Mouse (Mus musculus): Measurements from ENCODE around the gene Tmem235. TPM values are rescaled to one million over a fixed set of nuclear protein-coding genes. Genes with fewer than 3 reads are reported as not detected.

Gene Tmem235
- total and polyA plus RNA-seq, 3 experiments = not detected

- H3K27me3 ChIP-seq (replicated peaks) = no peaks in the 10 kb centered on the region
- in situ Hi-C loops (cut with MboI; ENCODE audit: low pct_ligation_motif_present, low pct_unique_long_range_greater_than_20kb, low sequenced_read_pairs) = no loop called here
- peak overlapping the region; percentile 75 for H3K4me2 ChIP-seq (ENCODE audit: insufficient read depth, low read depth, poor library complexity, severe bottlenecking)
- dilution Hi-C loops (cut with MboI; ENCODE audit: extremely low pct_ligation_motif_present, extremely low pct_unique_long_range_greater_than_20kb, low sequenced_read_pairs) = no loop called here
- H3K36me3 ChIP-seq (replicated peaks in 1 of 2; ENCODE audit: control insufficient read depth in 1 of 2, insufficient read depth in 1 of 2, low read length in 1 of 2) = peaks cover 3 to 28% of the 10 kb centered on the region in 2 experiments
- peaks cover 11 to 39% of the 10 kb centered on the region in 2 experiments for H3K4me1 ChIP-seq (ENCODE audit: control insufficient read depth in 1 of 2, insufficient read depth in 2 of 2)
- peaks cover 4% of the 10 kb centered on the region for H3K79me2 ChIP-seq (replicated peaks; ENCODE audit: control insufficient read depth, extremely low read depth, insufficient read depth, poor library complexity, severe bottlenecking)
- H3K9me3 ChIP-seq (replicated peaks; ENCODE audit: low read length) = no peaks in the 10 kb centered on the region
- H3K4me3 ChIP-seq (replicated peaks in 1 of 3; ENCODE audit: low read depth in 2 of 3, low read length in 2 of 3, poor library complexity in 1 of 3) = peak overlapping the region; percentile 51 to 65 (median 62)
- H3K27ac ChIP-seq (ENCODE audit: insufficient read depth, low read depth) = peak overlapping the region; percentile 52
- DNase-seq (ENCODE audit: extremely low read depth) = peak; percentile 97
- H3K9ac ChIP-seq (ENCODE audit: insufficient read depth, low read depth) = peak overlapping the region; percentile 35
- TF ChIP-seq MYC (IDR thresholded peaks at IDR 0.05; ENCODE audit: low read depth, low read length) (peak; percentile 87; the same call in 1 of the 2 replicates), UBTF (IDR thresholded peaks at IDR 0.05; ENCODE audit: low read depth, low read length) (0 out of 2 replicates have a peak, but pooled peaks have one; percentile 59), JUND (conservative IDR thresholded peaks at IDR 0.05; ENCODE audit: low read depth, low read length) (no peak), NRF1 (IDR thresholded peaks at IDR 0.05; ENCODE audit: low read depth, low read length) (no peak), ZKSCAN1 (IDR thresholded peaks at IDR 0.05; ENCODE audit: borderline replicate concordance, low read depth, low read length) (no peak), POLR2A (IDR thresholded peaks at IDR 0.05; ENCODE audit: low read depth, low read length) (peak; percentile 65), RCOR1 (conservative IDR thresholded peaks at IDR 0.05; ENCODE audit: low read depth, low read length) (no peak), MXI1 (IDR thresholded peaks at IDR 0.05; ENCODE audit: low read depth, low read length) (peak; percentile 90), E2F4 (IDR thresholded peaks at IDR 0.05; ENCODE audit: insufficient replicate concordance, low read depth, low read length) (no peak), MAFK (IDR thresholded peaks at IDR 0.05; ENCODE audit: insufficient replicate concordance, low read length) (no peak), USF1 (IDR thresholded peaks at IDR 0.05; ENCODE audit: low read depth, low read length) (no peak), ZC3H11A (IDR thresholded peaks at IDR 0.05; ENCODE audit: low read depth, low read length) (no peak), ZNF384 (IDR thresholded peaks at IDR 0.05; ENCODE audit: low read depth, low read length) (no peak), GABPA (IDR thresholded peaks at IDR 0.05; ENCODE audit: insufficient replicate concordance, low read depth, low read length) (no peak), HCFC1 (IDR thresholded peaks at IDR 0.05; ENCODE audit: low read depth, low read length) (peak; percentile 54), CHD1 (IDR thresholded peaks at IDR 0.05; ENCODE audit: low read depth, low read length) (no peak), NELFE (IDR thresholded peaks at IDR 0.05; ENCODE audit: low read depth, low read length) (peak; percentile 43; the same call in 1 of the 2 replicates), USF2 (conservative IDR thresholded peaks at IDR 0.05; ENCODE audit: low read depth, low read length) (no peak; the same call in 1 of the 2 replicates), IRF4 (IDR thresholded peaks at IDR 0.05; ENCODE audit: low read depth, low read length) (peak; percentile 32; the same call in 1 of the 2 replicates), JUN (IDR thresholded peaks at IDR 0.05; ENCODE audit: insufficient read depth, low read depth, low read length) (no peak), EP300 (IDR thresholded peaks at IDR 0.05; ENCODE audit: low read length) (no peak; the same call in 1 of the 2 replicates), PAX5 (IDR thresholded peaks at IDR 0.05; ENCODE audit: low read length) (no peak), ZMIZ1 (IDR thresholded peaks at IDR 0.05; ENCODE audit: low read depth, low read length) (peak; percentile 22), ETS1 (conservative IDR thresholded peaks at IDR 0.05; ENCODE audit: low read depth, low read length) (peak; percentile 67; the same call in 1 of the 2 replicates), KAT2A (IDR thresholded peaks at IDR 0.05; ENCODE audit: insufficient replicate concordance, low read length) (no peak), POLR2AphosphoS2 (IDR thresholded peaks at IDR 0.05; ENCODE audit: low read depth, low read length) (peak; percentile 47; the same call in 1 of the 2 replicates), BHLHE40 (IDR thresholded peaks at IDR 0.05; ENCODE audit: low read depth, low read length) (peak; percentile 62; the same call in 1 of the 2 replicates), MEF2A (IDR thresholded peaks at IDR 0.05; ENCODE audit: borderline replicate concordance, low read depth, low read length) (peak; percentile 27; the same call in 1 of the 2 replicates), TCF12 (IDR thresholded peaks at IDR 0.05; ENCODE audit: low read depth, low read length) (peak; percentile 38; the same call in 1 of the 2 replicates), ELF1 (IDR thresholded peaks at IDR 0.05; ENCODE audit: low read depth, low read length) (peak; percentile 69), CTCF (conservative IDR thresholded peaks at IDR 0.05 in 1 of 2, IDR thresholded peaks at IDR 0.05 in 1 of 2; ENCODE audit: low read depth in 2 of 2, low read length in 2 of 2) (peak; percentile 66 to 92), MAZ (IDR thresholded peaks at IDR 0.05; ENCODE audit: low read depth, low read length) (peak; percentile 77; the same call in 1 of the 2 replicates), TBP (conservative IDR thresholded peaks at IDR 0.05; ENCODE audit: low read depth, low read length) (peak; percentile 78; the same call in 1 of the 2 replicates), SIN3A (IDR thresholded peaks at IDR 0.05; ENCODE audit: low read length) (peak; percentile 99), CHD2 (IDR thresholded peaks at IDR 0.05; ENCODE audit: low read length) (peak; percentile 72; the same call in 1 of the 2 replicates), RAD21 (IDR thresholded peaks at IDR 0.05; ENCODE audit: low read depth, low read length) (peak; percentile 65), MAX (IDR thresholded peaks at IDR 0.05; ENCODE audit: low read length) (peak; percentile 81)
Measured at GRCm38 (mm10) chr11:117832086-117832969, 28.2 kb upstream of the Tmem235 start.

All from CH12.LX (cell line).